Mouse (Mus musculus) large intestine, adult 2 months (tissue): ENCODE measurements around the gene Mark2. TPM values are rescaled to one million over a fixed set of nuclear protein-coding genes. Genes with fewer than 3 reads are reported as not detected.

Experiments
- DNase-seq: peaks from one replicate; pipeline ENCODE4 v3.0.0-alpha.2; 2012; ENCODE audit warnings: low read depth, low spot score
- WGBS: fragments of 180-500 bp; shearing (Covaris S2); methylation state at CpG from one replicate; pipeline ENCODE4 v1.1.7; 2018; 5-methylcytosine and 5-hydroxymethylcytosine counted together
- polyA plus RNA-seq: library from polyadenylated mRNA; depleted of rRNA; stranded (reverse); fragments of >200 nt; gene quantifications from 2 replicates; pipeline ENCODE4 v1.2.3, GENCODE M21; 2012

Gene Mark2
- polyA plus RNA-seq, 1 experiment = 108 TPM

DNA sequence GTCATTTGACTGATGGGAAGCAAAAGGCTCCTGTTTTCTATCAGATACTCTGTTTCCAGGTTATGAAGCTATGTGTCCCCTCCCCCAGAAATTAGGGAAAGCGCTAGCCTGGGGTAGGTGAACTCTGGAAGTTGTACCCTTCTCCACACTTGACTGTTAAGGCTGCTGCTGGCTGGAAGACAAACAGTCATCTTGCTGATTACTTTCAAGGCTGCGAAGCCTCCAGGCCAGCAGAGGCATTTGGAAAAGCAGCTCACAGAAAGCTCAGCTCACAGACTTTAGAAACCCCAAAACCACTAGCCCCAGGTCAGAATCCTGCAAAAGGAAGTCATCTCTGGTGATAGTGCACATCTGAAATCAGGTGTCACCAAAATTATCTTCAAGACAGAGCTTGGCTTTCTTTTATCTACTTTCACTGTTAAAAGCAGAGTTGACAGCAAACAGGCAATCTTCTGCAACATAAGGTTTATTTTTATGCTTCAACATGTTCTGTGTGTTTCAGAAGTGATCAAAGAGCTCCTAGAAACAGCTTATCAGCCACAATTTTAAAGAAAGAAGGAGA lies 3.8 kb downstream of the Mark2 start:
- WGBS = 71% methylated on average over 2 of the region's 2 CpGs
- no peak for DNase-seq

DNA sequence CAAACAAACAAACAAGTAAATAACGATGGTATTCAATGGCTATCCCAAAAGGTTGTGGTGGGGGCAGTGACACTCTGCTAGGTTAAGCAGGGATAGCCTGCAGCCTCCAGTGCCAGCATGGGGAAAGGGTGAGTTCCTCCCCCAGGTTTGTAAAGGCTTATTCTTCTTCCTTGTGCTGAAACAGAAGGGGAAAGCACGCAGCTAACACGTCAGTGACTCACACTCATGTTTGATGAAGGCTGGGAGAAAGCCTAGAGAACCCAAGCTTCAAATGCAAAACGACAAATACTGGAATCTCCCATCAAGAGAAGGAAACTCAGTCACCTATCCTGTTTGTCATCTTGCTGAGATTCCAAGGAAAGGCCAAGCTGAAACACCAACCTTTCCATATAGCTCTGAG lies 6.0 kb downstream of the Mark2 start:
- DNase-seq = no peak
- 27% methylated on average over 4 of the region's 4 CpGs for WGBS

DNA sequence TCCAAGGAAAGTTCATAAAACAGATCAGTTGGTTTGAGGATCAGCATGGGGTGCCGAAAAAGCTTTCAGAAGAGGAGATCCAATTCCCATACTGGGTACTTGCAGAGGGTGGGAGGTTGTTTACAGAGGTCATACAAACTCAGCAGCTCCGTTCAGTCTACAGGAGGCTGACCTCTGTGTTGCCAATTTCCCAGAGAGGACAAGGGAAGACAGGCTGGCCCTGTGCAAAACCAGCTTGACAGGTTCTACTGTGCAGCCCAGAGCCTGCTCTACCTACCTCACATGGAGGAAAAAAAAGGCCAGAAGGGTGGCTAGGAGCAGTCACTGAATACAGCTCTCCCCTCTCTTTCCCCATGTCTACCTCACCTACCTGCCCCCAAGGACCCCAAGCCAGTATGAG lies 7.6 kb downstream of the Mark2 start:
- WGBS = 25% methylated on average over 2 of the region's 2 CpGs
- no peak for DNase-seq

DNA sequence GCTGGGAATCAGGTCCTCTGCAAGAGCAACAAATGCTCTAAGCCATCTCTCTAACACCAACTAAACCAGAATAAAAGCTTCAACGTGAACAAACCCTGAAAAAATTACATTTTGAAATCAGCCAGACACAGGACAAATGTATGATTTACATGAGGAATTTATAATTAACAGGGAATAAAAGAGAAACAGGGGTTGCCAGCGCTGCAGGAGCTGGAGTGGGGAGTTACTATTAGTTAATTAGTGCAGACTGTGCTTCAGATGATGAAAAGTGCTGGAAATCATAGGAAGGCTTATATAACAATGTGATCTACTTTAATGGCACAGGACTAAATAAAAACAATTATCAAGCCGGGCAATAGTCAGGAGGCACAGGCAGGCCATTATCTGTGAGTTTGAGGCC lies 20.3 kb downstream of the Mark2 start:
- DNase-seq = no peak
- 84% methylated on average over 3 of the region's 3 CpGs for WGBS

DNA sequence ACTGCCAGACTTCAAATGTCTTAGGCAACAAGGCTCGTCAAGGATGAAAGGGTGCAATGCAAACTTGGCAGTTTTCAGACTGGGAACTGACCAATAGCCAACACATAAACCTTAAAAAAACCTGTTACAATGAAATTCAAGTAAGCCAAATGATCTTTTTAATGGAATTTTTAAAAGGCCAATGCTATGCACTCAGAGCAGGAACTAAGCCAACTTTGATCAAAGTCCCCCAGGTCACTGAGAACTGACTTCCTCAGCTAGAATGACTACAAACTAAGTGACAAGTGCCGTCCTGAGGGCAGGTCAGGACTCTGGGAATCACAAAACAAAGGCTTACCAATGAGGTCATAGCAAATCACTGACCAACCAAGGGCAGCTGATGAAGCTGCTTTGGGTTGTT lies 21.5 kb downstream of the Mark2 start:
- DNase-seq = no peak
- 30% methylated on average over 2 of the region's 2 CpGs for WGBS

DNA sequence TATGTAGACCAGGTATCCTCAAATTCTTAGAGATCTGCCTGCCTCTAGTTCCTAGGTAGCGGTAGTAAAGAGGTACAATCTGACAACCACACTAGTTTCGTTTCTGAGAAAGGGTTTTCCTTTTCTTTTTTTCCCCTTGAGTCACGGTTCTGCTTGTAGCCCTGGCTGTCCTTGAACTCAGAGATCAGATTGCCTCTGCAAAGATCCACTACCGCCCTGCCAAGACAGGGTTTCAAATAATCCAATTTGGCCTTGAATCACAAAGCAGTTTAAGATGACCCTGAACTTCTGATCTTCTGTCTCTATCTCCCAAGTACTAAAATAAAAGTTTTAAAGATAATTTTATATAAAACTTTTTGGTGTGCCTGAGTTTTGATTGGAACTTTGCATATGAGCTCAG lies 23.9 kb downstream of the Mark2 start:
- 58% methylated on average over 4 of the region's 4 CpGs for WGBS

DNA sequence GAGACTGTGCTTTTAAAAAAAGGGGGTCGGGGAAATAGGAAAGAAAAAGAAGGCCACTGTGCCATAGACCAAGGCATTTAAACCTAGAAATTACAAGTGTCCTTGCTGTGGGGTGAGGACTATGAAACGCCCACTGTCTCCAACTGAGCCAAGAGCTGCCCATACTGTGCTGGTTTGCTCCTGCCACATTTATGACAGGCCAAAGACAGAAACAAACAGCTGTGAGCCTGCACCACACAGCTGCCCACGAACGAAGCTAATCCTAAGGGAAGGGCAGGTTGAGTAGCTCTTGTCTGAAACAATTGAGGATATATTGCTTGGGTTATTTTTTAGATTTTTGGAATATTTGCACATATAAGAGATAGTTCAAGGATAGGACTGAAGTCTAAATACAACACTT lies 24.8 kb downstream of the Mark2 start:
- no peak for DNase-seq
- 31% methylated on average over 4 of the region's 4 CpGs for WGBS

More for the DNA sequence above, 23.9 kb downstream of the Mark2 start:
- DNase-seq = no peak

DNA sequence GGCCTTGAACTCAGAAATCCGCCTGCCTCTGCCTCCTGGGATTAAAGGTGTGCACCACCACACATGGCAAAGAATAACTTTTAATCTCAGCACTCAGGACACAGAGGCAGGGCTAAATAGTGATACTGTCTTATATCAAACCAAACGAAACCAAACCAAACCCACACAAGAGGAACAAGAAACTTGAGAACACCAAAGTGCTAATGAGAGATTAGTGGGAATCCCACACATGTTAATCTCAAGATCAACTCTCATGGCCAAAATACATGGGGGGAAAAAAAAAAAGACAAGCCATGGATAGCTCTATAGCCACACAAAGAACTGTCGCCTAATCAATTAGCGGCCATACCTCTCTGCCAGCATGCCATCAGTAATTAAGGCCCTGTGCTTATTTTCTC lies 26.1 kb downstream of the Mark2 start:
- no peak for DNase-seq
- WGBS = 91% methylated on average over 4 of the region's 4 CpGs

DNA sequence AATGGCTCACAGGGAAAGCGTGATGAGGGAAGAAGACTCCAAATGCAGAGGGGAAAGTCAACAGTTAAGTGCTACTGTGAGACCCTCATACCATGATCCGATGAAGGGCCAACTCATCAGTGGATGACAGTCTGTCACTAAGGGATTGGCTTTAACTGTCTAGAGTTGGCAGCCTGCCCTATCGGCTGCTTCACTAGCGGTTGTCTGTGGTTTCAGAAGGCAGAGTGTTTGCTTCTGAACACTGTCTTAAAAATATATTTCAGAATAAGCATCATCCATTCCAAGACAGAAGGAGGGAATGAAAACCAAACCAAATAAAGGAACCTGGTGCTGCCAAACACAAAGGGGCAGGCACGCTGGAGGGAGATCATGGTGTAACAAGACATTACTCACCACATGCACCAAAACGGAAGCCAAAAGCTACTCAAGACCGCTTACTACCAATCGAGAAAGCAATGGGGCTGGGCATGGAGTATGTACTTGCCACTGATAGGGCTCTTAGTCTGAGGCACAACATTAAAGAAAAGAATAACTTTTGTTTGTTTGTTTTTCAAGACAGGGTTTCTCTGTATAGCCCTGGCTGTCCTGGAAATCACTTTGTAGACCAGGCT lies 26.6 kb downstream of the Mark2 start:
- 49% methylated on average over 8 of the region's 8 CpGs for WGBS
- DNase-seq = no peak

DNA sequence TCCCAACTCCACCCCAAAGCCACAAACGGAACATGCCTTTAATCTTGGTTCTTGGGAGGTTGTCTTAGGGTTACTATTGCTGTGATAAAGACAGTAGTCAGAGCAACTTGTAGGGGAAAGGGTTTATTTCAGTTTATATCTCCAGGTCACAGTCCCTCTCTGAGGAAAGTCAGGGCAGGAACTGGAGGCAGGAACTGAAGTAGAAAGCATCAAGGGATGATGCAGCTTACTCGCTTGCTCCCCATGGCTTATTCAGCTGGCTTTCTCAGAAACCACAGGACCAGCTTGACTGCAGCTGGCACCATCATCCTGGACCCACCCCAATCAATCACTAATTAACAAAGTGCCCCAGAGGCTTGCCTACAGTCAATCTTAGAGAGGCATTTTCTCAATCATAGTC lies 28.0 kb downstream of the Mark2 start:
- 77% methylated on average over 2 of the region's 2 CpGs for WGBS

DNA sequence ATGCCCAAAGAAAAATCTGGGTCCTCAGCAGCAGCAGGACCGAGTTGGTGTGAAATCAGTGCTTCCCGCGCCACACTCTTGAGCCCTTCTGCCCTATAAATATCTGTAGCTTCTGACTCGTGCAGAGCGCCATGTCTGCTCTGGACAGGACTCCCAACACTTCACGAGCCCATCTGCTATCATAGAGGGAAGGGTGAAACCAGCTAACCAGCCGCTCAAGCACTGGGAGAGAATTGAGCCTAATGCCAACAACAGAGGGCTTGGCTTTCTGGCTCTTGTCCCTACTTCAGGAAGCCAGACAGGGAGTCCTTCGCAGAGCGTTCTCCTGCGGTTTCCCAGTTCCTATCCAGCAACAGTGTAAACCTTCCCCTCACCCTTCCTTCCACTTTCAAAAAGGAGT lies 30.4 kb downstream of the Mark2 start:
- 9% methylated on average over 10 of the region's 10 CpGs for WGBS

More for the DNA sequence above, 28.0 kb downstream of the Mark2 start:
- DNase-seq = no peak

DNA sequence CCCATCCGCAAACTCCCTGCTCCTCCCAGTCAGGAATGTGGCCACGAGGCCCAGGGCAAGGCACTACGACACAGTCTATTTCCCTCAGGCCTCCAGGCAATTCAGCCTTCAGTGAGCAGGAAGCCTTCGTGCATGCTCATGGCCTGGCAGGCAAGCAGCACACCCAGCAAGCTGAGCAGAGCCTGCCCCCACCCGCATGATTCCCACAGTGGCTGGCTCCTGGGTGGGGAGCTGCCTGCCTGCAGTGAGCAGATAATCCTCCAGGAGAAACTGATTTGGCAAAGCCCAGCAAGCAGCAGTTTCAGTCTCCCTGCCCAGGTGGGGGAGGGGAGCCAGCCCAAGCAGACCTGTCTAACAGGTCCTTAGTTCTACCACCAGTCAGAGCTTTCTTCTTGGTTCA lies 31.0 kb downstream of the Mark2 start:
- no peak for DNase-seq
- 9% methylated on average over 5 of the region's 5 CpGs for WGBS

More for the DNA sequence above, 30.4 kb downstream of the Mark2 start:
- DNase-seq = no peak

DNA sequence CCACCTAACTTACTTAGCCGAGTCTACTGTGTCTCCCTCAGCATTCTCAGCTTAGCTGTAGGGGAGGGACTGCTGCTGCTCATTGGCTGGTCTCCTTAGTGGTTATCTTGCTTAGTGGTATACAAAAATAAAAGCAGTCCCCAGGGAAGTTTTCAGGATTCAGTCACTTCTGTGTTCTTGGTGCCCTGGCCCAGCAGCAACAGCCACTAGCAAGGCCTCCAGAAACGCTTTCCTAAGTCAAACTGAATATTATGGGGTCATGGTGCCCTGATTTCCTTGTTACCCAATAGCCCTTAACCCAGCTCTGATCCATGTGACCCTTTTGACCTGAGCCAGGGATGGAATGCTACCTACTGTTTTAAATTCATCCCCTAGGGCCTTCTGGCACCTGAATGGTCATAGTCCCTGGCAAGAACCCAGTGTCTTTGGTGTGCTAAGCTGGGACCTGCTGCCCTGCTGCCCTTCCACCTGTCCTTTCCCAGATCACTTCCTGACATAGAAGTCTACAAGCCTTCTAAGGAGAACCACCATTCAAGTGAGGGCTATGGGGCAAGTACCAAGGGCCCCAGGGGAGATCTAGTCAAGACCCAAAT lies 31.8 kb downstream of the Mark2 start:
- 48% methylated on average over 2 of the region's 2 CpGs for WGBS

DNA sequence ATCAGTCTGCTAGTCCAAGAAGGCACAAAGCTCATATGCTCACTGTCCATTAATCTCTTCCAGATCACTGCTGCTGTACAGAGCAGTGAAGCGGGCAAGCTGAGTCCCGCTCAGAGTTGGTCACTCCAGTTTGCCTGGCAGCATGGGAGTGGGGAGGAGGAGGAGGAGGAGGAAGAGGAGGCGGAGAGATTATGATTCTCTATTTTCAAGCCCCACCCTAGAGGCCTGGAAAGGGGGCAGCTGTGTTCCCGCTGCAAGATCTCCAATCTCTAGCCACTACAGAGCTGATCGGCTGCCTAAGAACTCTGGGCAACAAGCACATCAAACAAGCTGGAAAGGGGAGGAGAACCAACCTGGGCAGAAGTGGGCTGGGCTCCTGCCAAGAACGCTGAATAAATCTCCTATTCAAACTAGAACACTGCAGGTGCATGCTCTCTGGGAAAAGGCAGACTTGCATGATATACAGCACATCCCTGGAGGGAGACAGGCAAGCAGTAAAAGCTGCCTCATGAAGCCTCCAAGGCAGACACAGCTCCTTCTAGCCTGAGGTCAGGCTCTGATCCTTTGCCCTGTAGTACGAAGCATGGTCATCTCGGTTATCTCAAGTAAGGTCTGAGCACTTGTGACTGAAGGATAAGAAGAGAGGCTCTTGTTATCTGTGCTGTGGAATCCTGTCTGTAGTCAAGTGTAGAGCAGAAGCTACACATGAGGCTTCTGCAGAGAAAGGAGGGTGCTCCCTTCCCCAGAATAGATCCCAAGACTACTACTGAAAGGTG lies 33.5 kb downstream of the Mark2 start:
- no peak for DNase-seq
- WGBS = 24% methylated on average over 8 of the region's 8 CpGs

More for the DNA sequence above, 31.8 kb downstream of the Mark2 start:
- DNase-seq = no peak

DNA sequence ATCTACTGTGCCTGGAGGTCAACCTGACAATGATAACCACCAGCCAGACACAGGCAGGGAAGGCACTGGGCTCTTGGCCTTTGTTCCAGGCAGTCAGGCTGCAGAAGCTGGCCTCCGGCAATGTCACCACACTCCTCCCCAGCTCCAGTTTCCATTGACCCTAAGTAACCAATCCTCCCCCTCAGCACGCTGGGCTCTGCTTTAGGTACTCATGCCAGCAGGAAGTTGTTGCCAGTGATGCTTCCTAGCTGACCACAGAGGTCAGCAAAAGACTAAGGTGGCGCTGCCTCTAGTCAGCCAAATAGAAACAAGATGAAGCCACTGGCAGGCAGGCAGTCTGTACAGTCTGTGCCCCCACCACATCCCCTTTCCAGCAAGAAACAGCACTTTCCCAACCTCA lies 34.7 kb downstream of the Mark2 start:
- 25% methylated on average over 3 of the region's 3 CpGs for WGBS
- DNase-seq = no peak

DNA sequence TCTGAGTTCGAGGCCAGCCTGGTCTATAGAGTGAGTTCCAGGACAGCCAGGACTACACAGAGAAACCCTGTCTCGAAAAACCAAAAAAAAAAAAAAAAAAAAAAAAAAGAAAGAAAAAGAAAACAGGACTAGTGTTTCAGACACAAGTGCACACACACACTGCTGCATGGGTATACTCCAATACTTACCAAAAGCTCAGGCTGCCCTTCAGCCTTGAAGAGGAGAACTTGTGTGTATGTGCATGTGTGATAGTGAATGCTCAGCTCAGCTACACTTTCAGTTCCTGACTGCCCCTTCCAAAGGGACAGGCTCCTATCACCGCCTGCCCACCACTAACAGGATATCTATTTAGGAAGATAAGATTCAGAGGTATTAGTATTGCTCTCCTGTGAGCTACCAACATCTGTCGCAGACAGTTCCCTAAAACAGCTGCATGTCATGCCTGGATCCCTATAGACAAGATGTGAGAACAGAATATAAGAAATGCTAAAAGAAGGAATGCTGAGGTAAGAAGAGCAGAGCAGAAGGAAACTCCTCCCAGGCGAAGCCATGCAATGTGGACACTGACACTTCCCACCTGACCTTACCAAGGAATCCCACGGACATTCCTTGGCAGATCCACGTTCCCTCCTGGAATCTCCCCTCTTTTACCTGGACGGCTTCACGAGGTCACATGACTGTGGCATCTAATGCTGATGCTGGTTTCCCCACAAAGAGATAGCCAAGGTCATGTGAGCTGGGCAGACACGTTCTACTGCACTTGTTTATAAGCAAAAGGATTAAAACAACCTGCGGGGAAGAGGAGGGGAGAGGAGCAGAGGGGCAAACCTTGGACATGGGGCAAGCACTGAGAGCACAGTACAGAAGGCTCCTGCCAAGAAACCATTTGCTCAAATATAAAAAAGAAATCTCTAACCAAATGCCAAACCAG lies 36.0 kb downstream of the Mark2 start:
- 61% methylated on average over 11 of the region's 11 CpGs for WGBS
- DNase-seq = no peak

DNA sequence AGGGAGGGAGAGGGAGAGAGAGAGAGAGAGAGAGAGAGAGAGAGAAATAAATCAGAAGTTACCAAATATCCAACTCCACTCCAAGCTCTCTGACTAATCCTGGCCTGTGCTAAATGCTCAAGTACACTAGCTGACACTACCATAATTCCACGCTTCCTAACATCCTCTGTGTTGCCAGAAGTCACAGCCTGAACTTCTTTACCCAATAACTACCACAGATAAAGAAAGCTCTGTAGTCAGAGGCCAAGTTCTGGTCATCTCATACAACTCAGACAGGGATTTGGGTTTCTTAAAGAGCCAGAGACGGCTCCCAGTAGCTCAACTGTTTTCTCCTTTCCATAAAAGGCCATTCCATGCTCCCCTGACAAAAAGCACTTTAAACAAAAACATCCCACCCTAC lies 36.9 kb downstream of the Mark2 start:
- 73% methylated on average over 2 of the region's 2 CpGs for WGBS

DNA sequence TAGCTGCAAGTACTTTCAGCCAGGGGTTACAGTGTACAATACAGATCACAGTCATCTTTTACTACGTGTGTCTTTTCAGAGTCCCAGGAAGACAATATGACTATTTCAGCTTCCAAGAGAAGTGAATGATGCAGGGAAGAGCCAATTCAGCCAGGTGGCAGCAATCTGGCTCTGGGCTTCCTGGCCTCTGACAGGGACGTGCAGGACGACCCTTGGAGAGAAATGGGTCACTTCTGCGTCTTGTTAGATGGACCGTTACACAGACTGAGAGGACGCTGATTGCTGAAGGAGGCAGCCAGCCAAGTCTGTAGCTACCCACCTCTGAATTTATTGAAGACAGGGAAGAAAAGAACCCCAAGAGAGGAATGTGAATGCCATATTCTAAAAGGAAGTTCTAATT lies 37.9 kb downstream of the Mark2 start:
- 56% methylated on average over 6 of the region's 6 CpGs for WGBS
- DNase-seq = no peak

More for the DNA sequence above, 36.9 kb downstream of the Mark2 start:
- no peak for DNase-seq

DNA sequence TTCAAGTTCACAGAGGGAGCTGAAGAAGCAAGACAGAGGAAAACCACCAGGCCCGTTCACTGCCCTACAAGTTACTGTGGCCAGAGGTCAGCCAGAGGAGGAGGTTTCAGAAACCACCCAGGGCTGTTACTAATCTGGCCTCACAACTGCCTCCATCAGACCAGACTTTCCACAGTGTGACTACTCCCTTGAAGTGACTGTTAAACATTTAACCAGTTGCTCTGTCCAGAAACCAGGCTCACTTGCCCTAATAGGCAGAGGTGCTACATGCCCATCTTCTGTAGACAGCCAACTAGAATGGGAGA lies 39.2 kb downstream of the Mark2 start:
- WGBS = 11% methylated on average over 1 of the region's 1 CpGs
- no peak for DNase-seq
